Mouse (Mus musculus): ENCODE measurements around the gene Ptprcap. TPM values are rescaled to one million over a fixed set of nuclear protein-coding genes. Genes with fewer than 3 reads are reported as not detected.

The Ptprcap gene
- total and polyA plus RNA-seq, 3 experiments, result 67.9 to 75.7 TPM; not detected in 1

- Histone ChIP-seq H3K27me3 (ENCODE audit: control insufficient read depth in 1 of 2, insufficient read depth in 2 of 2, low read length in 2 of 2) (no peaks in the 10 kb centered on the region), H3K79me2 (ENCODE audit: control insufficient read depth, insufficient read depth, low read length, poor library complexity) (peaks cover 9% of the 10 kb centered on the region), H3K27ac (ENCODE audit: control insufficient read depth, low read depth, low read length) (no peak overlapping the region), H3K4me1 (ENCODE audit: control insufficient read depth in 1 of 2, insufficient read depth in 2 of 2, low read length in 2 of 2) (peaks cover 5 to 14% of the 10 kb centered on the region in 2 experiments; a peak in 3 of 4 replicates), H3K4me3 (ENCODE audit: control insufficient read depth in 1 of 2, insufficient read depth in 1 of 2, low read depth in 2 of 2, low read length in 2 of 2) (peak overlapping the region; percentile 49 to 79), H3K36me3 (ENCODE audit: control insufficient read depth in 1 of 2, insufficient read depth in 2 of 2, low read length in 2 of 2) (peaks cover 0 to 3% of the 10 kb centered on the region in 2 experiments; a peak in 1 of 4 replicates), H3K9ac (ENCODE audit: control insufficient read depth, low read depth, low read length, poor library complexity, severe bottlenecking) (peak overlapping the region; percentile 50), H3K9me3 (replicated peaks; ENCODE audit: insufficient read depth, low read length) (no peaks in the 10 kb centered on the region)
- TF ChIP-seq SIN3A (IDR thresholded peaks at IDR 0.05; ENCODE audit: low read length) (peak; percentile 38), TBP (IDR thresholded peaks at IDR 0.05; ENCODE audit: low read depth, low read length) (0 out of 2 replicates have a peak, but pooled peaks have one; percentile 25), MAX (IDR thresholded peaks at IDR 0.05; ENCODE audit: low read length) (peak; percentile 57; the same call in 1 of the 2 replicates), MXI1 (IDR thresholded peaks at IDR 0.05; ENCODE audit: low read depth, low read length) (peak; percentile 88), MYB (IDR thresholded peaks at IDR 0.05; ENCODE audit: low read depth, low read length) (no peak), MYC (IDR thresholded peaks at IDR 0.05; ENCODE audit: low read depth, low read length) (0 out of 2 replicates have a peak, but pooled peaks have one; percentile 46)
- DNase-seq (ENCODE audit: low read depth, low spot score), result no peak
These were observed 5.5 kb upstream of the Ptprcap start for GRCm38 (mm10) chr19:4147782-4148490.

GRCm38 (mm10) chr19:4148491-4148806 is 5.0 kb upstream of the Ptprcap start, which contains the start of gene Coro1b:
Gene Coro1b, plus strand, starts transcription at chr19:4148619.
- Histone ChIP-seq H3K9me3 (replicated peaks; ENCODE audit: insufficient read depth, low read length) (no peaks in the 10 kb centered on the region), H3K9ac (ENCODE audit: control insufficient read depth, low read depth, low read length, poor library complexity, severe bottlenecking) (peak within 1 kb of the TSS; percentile 78), H3K27ac (ENCODE audit: control insufficient read depth, low read depth, low read length) (no peak within 1 kb of the TSS), H3K79me2 (ENCODE audit: control insufficient read depth, insufficient read depth, low read length, poor library complexity) (peaks cover 9% of the 10 kb centered on the region), H3K4me3 (ENCODE audit: control insufficient read depth in 1 of 2, insufficient read depth in 1 of 2, low read depth in 2 of 2, low read length in 2 of 2) (peak within 1 kb of the TSS; percentile 73 to 99), H3K4me1 (ENCODE audit: control insufficient read depth in 1 of 2, insufficient read depth in 2 of 2, low read length in 2 of 2) (peaks cover 5 to 14% of the 10 kb centered on the region in 2 experiments; a peak in 3 of 4 replicates), H3K36me3 (ENCODE audit: control insufficient read depth in 1 of 2, insufficient read depth in 2 of 2, low read length in 2 of 2) (peaks cover 0 to 3% of the 10 kb centered on the region in 2 experiments; a peak in 1 of 4 replicates), H3K27me3 (ENCODE audit: control insufficient read depth in 1 of 2, insufficient read depth in 2 of 2, low read length in 2 of 2) (no peaks in the 10 kb centered on the region)
- DNase-seq (ENCODE audit: low read depth, low spot score), result peak; percentile 93
- TF ChIP-seq E2F4 (IDR thresholded peaks at IDR 0.05; ENCODE audit: borderline replicate concordance, low read depth, low read length) (no peak), ZMIZ1 (IDR thresholded peaks at IDR 0.05; ENCODE audit: low read depth, low read length) (peak; percentile 37; the same call in 1 of the 2 replicates), ELF1 (IDR thresholded peaks at IDR 0.05; ENCODE audit: low read depth, low read length) (peak; percentile 96), TBP (IDR thresholded peaks at IDR 0.05; ENCODE audit: low read depth, low read length) (no peak), MXI1 (IDR thresholded peaks at IDR 0.05; ENCODE audit: low read depth, low read length) (no peak; the same call in 1 of the 2 replicates), RCOR1 (IDR thresholded peaks at IDR 0.05; ENCODE audit: low read depth, low read length) (no peak), ZNF384 (IDR thresholded peaks at IDR 0.05; ENCODE audit: low read depth, low read length) (no peak), MAFK (IDR thresholded peaks at IDR 0.05; ENCODE audit: borderline replicate concordance, low read depth, low read length) (no peak), MAX (IDR thresholded peaks at IDR 0.05; ENCODE audit: low read length) (no peak), UBTF (IDR thresholded peaks at IDR 0.05; ENCODE audit: borderline replicate concordance, insufficient read depth, low read depth, low read length) (no peak), POLR2A (IDR thresholded peaks at IDR 0.05; ENCODE audit: control insufficient read depth in 1 of 2, insufficient read depth in 1 of 2, low read depth in 1 of 2, low read length in 2 of 2, poor library complexity in 1 of 2) (peak; percentile 47 to 67; a peak in 2 of 4 replicates), RAD21 (IDR thresholded peaks at IDR 0.05; ENCODE audit: low read depth, low read length) (no peak), TAL1 (IDR thresholded peaks at IDR 0.05; ENCODE audit: low read length) (no peak), KAT2A (conservative IDR thresholded peaks at IDR 0.05; ENCODE audit: low read depth, low read length) (no peak), GATA1 (IDR thresholded peaks at IDR 0.05; ENCODE audit: low read depth, low read length) (no peak), ETS1 (IDR thresholded peaks at IDR 0.05; ENCODE audit: low read depth, low read length) (no peak), ZKSCAN1 (IDR thresholded peaks at IDR 0.05; ENCODE audit: low read depth, low read length) (no peak), USF2 (IDR thresholded peaks at IDR 0.05; ENCODE audit: borderline replicate concordance in 1 of 2, insufficient read depth in 1 of 2, low read depth in 1 of 2, low read length in 2 of 2) (no peak), NELFE (IDR thresholded peaks at IDR 0.05; ENCODE audit: low read depth, low read length) (peak; percentile 68), HCFC1 (IDR thresholded peaks at IDR 0.05; ENCODE audit: low read depth, low read length) (peak; percentile 76), NRF1 (IDR thresholded peaks at IDR 0.05; ENCODE audit: insufficient read depth, low read depth, low read length, poor library complexity, severe bottlenecking) (peak; percentile 39; the same call in 1 of the 2 replicates), GABPA (IDR thresholded peaks at IDR 0.05; ENCODE audit: low read depth, low read length) (no peak), ZC3H11A (IDR thresholded peaks at IDR 0.05; ENCODE audit: low read depth, low read length) (no peak), POLR2AphosphoS5 (IDR thresholded peaks at IDR 0.05; ENCODE audit: borderline replicate concordance, low read depth, low read length) (no peak), CTCF (IDR thresholded peaks at IDR 0.05 in 2 of 3, conservative IDR thresholded peaks at IDR 0.05 in 1 of 3; ENCODE audit: control insufficient read depth in 1 of 3, insufficient read depth in 1 of 3, low read depth in 2 of 3, low read length in 3 of 3, poor library complexity in 1 of 3, severe bottlenecking in 1 of 3) (no peak), EP300 (IDR thresholded peaks at IDR 0.05; ENCODE audit: low read depth in 1 of 2, low read length in 2 of 2) (no peak), POLR2AphosphoS2 (IDR thresholded peaks at IDR 0.05; ENCODE audit: low read length) (peak; percentile 63; the same call in 1 of the 2 replicates)

Data from MEL (cell line).